Mouse (Mus musculus) testis, postnatal 10 days (tissue): ENCODE measurements at regions not wholly inside any gene's neighbourhood (a gene's known extent, or its start where the extent isn't known, plus 50 kb on each side); places are given as distances from the start of the nearest gene placed in this dataset.

ENCODE experiments used
- DNase-seq: peaks from one replicate; pipeline ENCODE4 v3.0.0; 2021; ENCODE audit warnings: low spot score

DNA sequence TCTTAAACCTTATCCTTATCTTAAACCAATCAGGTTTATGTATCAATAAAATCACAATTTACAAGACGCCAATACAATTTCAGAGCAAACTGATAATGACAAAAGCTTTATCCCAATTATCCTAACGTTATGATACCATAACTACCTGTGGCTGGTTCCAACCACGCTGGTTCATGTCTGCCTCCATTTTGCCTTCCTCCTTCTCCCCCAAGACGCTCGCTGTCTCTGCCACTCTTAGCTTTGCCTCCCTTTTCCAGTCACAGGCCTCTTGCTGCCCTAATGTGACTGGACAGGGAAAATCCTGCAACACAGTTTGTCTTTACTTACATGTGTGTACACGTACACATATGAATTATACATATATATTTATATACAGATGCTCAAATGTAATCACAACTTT lies 101.3 kb upstream of the Cpm start:
- DNase-seq: no peak

DNA sequence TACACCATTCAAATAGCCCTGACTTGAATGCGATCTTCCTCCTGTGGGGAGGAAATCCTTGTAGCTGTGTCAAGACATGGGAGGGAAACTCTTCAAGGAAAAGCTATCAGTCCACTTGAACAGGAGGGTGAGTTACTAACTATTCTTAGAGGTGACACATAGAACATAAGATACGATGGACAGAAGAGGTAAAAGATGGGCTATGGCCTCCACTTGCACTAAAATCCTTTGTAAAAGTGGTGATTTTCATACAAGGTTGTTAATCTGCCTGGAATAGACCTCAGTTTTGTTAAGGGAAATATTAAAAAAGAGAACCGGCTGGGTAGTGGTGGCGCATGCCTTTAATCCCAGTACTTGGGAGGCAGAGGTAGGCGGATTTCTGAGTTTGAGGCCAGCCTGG lies 102.1 kb upstream of the Cpm start:
- no peak for DNase-seq

DNA sequence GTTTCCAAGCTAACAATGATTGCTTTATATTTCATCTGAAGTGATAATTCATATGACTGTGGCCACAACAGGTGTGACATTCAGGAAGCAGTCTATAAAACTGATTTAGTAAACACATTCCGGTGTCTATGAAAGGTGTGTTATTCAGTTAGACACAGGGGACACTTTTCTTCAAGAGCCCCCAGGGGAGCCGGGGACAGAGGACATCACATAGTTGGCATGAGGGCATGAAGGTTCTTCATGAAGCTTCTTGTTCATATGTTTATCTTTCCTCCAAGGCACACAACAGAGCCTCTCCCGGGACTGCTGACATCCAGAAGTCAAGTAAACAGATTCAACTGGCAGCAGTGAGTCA lies 102.5 kb upstream of the Cpm start:
- DNase-seq: no peak

DNA sequence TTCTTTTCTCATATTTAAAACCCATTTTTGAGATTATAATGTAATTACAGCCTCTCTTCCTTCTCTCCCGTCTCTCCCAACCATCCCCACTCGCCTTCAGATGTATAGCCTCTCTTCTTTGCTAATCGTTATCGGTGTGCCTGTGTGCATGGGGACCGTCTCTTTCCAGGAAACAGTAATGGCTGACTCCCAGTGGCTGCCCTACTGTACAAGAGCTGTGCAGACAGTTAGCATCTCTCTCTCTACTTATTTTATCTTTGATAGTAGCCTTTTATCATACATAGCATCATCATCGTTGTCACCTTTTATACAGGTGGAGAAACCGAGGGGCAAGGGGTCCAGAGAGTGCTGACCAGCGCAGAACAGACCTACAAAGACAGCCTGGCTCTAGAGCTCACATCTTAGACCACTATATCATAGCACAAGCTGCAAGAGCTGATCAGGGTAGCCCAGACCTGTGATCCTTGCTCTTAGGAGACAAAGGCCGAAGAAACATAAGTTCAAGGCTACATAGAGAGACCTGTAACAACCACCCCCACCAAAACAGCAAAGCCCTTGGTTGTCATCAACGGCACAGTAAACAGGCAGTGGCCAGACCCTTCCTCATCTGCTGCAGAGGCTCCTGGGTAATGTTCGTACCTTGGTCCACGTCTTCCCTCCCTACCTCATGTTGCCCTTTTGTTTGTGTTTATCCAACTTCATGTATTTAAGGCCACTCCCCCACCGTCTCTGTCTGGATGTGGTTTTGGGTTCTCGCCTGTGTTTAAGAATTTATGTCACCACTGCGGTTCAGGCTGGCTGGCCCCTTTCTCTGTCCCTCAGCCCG lies 103.1 kb upstream of the Cpm start:
- no peak for DNase-seq

DNA sequence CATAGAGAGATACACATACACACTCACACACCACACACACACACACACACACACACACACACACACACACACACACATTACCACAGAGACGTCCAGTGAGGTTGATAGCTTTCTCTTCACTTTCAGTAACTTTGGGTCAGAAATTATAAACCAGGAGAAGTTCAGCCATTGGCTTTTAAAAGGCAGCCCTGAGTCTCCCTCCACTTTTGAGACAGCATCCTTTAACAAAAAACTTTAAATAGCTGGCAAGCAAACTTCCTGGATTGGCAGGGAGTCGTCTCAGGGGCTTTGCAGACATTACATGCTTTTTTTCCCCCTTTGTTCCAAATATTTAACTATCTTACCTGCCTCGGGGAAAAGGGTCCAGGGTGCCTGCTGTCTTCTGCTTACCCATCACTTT lies 103.7 kb upstream of the Cpm start:
- DNase-seq: no peak

DNA sequence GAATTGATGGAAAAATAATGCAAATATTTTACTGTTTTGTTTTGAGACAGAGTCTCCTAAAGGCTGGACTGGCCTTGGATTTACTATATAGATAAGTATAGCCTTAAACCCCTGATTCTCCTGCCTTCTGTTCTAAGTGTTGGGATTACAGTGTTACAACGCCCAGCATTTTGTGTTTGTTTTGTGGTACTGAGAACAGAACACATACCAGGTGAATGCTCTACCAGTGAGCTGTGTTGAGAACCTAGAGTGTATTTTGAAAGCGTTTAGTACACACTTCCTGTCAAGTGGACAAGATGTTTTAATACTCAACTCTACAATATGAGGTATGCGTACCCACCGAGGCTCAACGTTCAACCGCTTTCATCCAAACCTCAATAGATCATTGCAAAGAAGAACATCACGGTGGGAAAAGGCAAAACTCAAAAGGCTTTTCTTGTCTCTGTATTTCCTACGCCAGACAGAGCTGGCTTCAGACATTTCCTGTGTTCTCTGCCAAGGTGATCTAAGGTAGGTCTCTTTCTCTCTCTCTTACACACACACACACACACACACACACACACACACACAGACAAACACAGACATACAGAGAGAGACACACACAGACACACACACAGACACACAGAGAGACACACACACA lies 104.3 kb upstream of the Cpm start:
- DNase-seq: no peak

DNA sequence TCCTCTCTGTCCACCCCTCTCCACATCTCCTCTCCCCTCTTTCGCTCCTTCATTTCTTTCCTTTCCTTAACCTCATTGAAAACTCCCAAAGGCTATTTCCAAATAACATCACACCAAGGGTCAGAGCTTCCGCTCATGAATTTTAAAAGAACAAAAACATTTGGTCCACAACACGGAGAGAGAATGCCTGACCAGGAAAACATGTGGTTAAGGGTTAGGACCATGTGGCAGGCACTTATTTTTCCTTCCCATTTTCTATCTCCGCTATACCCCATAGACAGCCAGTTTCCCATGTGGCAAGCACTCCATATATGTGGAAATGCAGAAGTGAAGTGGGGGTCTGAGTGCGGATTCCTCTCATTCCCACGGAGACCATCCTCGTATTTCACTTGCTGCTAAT lies 105.2 kb upstream of the Cpm start:
- no peak for DNase-seq

DNA sequence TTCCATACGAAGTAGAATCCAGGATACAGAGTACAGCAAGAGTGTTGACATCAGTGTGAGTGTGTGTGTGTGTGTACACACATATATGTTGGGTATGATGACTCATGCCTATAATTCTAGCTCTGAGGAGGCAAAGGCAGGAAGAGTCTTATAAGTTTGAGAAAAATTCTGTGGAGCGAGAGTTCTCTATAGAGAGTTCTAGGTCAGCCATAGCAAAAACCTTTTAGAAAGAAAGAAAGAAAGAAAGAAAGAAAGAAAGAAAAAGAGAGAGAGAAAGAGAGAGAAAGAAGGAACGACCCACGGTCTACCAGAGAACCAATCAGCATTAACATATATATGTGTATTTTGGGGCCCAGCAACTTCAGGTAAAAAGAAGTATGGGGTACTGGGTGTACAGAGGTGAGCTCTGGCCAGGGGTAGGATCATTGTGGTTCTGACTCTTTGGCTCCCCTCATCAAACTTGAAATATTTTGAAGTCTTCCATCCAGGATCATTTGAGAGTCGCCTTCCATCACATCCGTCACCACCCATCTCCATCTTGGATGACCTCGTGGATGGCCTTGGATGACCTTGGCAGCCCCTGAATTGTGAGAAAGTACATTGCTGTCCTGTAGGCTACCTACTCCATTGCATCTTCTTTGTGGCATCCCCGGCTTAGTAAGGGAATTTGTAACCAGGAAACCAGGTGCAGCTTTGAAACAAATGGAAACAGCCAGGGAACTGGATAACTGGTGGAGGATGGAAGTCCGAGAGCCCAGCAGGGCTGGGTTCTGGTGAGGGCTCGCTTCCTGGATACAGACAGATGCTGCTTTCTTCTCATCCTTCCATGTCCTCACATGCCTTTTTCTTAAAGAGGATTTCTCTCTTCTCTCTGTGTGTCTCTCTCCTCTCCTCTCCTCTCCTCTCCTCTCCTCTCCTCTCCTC lies 106.1 kb upstream of the Cpm start:
- DNase-seq: no peak

DNA sequence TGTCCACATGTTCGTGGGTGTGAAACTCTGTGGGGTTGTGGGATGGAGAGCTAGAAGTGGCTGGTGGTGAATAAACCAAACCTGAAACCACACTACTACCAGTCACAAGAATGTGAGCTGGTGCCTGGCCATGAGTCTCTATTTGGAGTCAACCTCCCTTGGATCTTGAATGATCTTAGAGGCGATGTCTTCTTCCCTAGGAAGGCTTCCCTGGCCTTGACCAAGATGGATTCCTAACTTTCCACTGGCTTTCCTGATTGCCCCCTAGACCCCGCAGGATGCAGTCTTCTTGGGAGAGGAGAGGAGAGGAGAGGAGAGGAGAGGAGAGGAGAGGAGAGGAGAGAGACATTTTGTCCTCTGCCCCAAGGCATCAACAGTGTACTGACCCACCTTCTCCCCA lies 106.9 kb upstream of the Cpm start:
- no peak for DNase-seq

DNA sequence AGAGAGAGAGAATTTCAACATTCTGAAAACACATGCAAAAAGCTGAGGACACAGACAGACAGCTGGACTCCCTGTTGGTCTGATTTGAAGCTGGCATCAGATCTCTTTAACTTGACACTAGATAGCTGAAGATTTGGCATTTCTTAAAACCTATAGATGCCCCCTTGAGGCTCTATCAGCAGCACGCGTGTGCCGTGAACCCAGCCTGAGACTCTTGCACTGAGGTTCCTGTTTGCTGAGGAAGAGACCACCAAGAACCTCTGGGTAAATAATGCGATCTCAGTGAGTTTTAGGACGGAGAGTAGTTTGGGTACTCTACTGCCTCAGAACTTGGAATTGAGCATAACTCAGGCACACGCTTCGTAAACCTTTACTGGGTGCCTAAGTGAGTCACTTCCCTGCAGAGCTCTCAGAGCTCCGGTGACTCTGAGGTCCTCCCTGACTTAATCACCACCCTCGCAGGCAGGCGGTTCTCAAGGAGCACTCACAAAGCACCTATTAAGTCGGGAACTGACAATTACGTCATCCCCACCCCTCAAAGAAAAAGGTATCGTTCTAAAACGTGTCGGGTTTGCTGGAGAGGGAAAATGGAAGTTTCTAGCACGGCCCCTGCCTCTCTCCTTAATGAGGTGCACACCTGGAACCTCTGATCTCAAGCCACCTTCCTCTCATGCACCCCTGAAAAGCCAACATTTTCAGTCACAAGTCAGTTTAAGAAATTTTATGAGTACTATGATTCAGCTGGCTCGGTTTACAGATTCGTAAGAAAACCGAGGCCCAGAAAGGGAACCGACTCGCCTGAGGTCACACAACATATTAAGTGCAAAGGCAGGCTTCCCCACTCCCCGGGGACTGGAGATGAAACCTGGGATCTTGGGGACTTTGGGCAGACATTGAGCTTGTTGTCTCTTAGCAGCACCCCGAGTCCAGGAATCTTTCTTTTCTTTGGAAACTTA lies 107.7 kb upstream of the Cpm start:
- no peak for DNase-seq

DNA sequence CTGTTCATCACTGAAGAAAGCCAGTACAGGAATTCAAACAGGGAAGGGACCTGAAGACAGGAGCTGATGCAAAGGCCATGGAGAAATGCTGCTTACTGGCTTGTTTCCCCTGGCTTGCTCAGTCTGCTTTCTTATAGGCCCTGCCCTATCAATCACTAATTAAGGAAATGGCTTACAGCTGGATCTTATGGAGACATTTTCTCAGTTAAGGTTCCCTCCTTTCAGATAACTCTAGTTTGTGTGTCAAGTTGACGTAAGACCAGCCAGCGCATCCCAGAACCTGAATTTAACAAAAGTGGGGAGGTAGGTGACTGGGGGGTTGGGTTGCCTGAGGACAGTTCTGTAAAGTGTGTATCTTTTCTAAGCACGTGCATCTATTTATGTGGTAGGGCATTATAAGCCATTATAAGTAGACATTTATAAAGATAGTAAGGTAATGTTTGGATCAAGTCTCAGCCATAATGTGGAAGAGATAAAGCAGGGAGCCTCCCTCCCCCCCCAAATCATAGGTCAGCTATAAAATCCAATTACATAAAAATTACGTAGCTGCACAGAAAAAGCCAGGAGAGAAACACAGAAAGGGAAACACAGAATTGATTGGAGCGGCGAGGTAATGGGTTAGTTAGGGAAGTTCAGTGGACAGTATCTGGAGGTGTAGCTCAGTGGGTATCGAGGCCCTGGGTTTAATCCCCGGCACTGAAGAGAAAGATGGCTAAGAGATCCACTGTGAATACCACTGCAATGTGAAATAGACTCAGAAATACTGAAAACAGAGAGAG lies 108.6 kb upstream of the Cpm start:
- DNase-seq: no peak

DNA sequence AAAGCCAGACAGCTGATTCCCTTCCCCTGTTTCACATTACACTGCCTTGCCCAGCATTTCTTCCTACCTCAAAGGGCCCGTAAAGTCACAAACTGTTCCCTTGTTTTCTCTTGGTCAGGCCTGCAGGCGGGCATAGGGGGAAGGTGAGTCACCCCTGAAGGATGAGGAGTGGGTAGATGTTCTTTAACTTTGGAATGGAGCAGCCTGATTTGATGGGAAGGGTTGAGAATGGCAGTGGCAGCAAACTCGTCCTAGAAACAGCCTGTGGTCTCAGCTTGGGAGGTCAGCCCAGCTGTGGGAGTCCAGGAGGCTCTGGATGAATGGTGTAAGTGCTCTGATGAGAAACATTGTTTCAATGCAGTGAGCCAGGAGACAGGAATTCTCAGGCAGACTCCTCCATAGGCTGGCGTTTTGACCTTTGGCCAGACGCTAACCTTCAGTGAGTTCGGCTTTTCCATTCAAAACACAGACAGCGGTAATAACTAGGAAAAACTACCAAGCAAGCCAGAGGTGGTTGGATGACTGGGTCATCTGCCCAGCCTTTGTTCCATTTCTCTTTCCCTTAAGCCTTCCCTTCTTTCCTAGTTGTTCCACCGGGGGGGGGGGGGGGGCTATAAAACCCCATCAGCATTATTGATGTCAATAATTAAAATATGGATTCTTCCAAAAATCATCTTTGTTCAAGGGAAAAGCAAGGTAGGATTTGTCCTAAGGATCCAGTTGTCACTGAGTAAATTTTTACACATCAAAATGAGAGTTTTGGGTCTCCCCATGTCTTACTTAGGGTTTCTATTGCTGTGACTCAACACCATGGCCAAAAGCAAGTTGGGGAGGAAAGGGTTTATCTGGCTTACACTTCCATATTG lies 109.4 kb upstream of the Cpm start:
- no peak for DNase-seq

DNA sequence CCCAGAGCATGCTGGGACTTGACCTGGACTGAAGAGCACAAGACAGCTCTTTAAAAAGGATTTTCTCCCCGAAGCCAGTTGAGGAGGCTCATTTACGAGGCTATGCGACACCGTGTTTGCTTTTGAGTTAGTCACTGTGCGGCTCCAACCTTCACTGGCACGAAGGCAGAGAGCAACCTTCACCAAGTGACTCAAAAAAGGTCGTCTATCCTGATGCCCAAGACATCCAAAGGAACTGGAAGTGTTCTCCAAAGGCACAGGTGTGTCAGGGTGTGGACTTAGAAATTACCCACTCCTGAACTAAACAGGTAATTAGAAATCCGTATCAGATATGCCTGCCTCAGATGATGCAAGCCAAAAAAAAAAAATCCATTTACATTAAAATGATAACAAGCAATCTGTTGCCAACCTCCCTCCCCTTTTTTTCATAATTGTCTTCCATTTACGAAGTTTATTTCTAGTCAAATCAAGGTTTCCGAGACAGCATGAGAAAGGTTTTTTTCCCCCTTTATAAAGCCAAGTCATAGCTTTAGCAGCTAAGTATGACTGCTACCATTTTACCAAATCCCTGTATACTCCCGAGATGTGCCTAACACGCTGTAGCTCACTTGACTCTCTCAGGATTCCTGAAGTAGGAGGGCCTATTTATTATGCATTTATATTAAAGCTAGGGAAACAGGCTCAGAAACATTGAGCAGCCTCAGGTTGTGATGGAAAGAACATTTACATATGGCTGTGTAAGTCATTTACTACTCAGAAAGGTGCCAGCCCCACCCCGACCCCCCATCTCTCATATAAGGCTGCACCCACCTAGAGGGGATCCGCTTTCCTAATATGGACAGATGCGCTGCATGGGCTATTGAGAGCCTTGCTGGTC lies 110.3 kb upstream of the Cpm start:
- DNase-seq: no peak

DNA sequence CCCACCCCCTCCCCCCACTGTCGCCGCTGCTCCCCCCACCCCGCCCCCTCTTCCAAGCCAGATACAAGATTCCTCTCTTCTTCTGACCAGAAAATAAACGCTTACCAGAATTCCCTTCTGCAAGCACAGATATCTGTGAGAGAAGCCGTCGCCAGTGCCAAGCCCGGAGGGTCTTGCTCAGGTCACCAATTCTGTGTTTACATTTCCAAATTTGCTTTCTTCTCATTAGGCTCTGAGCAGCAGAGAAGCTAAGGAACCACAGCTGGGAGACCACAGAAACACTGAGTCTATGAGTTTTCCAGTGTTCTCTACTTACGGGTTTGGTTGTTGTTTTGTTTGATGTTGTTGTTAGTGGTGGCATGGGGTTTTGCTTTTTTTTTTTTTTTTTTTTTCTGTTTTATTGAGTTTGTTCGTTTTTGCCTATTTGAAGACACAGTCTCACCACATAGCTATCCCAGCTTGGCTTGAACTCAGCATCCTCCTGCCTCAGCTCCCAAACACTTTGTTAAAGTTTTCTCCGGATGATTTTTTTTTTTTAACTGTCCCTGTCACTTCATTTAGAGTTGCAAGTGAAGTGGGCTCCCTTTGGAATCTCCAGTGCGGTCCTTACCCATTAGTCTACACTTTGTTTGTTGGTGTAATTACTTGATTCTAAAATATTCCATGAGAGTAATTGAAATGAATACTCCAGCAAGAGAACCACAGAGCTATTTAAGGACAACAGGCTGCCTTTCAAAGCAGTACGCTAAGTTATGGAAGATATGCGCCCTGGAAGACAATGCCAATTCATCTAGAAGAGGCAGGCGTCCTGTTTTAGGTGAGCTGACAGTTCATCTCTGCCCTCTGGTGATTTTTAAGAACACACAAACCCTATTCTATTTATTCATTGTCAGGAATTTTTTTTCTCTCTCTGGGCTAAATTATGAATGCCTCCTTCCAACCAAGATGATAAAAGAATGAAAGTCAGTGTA lies 111.2 kb upstream of the Cpm start:
- DNase-seq: no peak

DNA sequence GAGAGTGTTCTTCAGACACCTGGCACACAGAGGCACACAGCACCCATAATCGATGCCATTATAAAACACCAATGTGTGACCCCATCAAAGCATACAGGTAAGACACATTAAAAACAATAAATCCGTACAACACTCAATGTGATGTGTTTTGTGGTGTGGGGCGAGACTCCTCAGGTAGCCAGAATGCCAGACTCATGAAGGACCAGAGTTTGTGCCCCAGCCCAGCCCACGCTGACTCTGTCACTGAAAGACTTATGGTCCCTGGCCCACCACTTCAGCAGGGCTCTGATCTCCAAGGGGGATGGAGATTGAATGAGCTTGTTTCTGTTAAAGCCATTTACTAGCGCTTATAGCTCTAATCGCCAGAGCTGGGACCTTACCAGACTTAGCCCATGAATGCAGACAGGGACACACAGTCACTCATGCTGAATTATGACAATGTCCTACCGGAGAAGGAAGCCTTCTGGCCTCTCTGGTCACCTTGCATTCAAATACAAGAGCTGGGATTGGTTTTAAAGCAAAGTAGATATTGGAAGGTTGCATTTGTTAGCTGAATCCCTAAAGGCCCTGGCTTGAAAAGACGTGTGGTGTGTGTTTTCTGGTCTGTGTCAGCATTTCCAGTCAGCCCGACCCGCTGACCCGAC lies 112.1 kb upstream of the Cpm start:
- no peak for DNase-seq

DNA sequence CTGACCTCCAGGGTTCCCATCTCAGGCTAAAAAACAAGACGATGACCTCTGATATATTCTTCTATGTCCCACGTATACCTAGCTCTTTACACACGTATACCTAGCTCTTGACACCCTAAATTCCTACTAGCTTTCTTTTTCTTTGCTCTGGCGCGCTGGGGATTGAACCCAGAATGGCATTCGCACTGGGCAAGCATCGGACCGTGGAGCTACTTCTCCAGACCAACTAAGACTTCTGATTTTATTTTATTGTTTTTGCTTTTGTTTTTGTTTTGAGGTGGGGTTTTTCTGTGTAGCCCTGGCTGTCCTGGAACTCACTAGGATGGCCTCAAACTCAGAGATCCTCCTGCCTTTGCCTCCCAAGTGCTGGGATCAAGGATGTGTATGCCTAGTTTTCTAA lies 112.8 kb upstream of the Cpm start:
- DNase-seq: no peak

DNA sequence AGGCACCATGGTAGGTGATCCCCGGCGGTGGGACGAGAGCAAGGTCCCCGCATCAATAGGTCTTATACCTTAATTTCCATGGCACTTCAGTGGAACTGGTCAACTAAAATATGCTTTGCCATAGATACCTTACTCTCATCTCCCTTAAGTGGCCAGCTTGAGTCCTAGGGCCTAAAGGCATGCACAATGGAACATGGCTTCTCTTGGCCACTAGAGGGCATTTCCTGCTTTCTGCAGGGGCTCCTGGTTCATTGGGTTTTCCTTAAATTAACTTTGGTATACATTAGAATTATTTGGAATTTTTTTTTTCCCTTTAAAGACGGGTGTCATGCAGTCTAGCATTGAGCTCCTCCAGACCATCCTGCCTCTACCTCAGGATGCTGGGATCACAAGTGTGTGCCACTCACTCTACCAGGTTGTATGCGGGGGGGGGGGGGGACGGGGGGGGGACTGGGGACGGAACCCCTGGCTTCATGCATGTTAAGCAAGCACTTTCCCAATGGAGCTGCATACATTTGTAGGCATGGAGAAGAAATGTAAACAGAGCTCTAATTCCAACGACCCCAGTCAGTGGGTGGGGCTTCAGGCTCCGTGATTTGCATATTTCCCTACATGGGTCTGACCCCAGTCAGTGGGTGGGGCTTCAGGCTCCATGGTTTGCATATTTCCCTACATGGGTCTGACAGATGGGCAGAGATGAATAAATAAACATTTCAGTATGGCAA lies 113.4 kb upstream of the Cpm start:
- DNase-seq: no peak
